Mouse (Mus musculus): ENCODE data around the gene Emid1.

DNA sequence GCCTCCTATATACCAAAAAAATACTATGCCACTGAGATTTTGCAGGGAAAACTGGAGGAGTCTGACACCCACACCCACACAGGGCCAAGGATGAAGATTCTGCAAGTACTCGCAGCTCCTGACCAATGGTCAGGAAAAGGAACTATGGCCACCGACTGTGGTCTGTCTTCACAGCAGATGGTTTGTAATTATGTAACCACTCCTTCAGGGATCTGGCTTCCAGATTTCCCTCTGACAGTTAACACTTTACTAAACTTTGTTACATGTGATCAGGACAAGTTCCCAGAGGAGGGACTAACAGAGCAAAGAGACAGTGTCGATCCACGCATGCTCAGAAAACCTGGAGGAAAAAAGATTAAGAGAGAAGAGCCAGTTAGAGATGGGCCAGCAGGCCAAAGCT lies 19.3 kb downstream of the Emid1 start:
- TF ChIP-seq POLR2A (IDR thresholded peaks at IDR 0.05; ENCODE audit: low read depth, low read length) (no peak), CTCF (IDR thresholded peaks at IDR 0.05; ENCODE audit: extremely low read depth, insufficient read length, insufficient replicate concordance, low read depth, low read length) (no peak)

Measured in small intestine, adult 2 months (tissue).